Mouse (Mus musculus): ENCODE measurements around the gene Msmb.
A peak's percentile ranks its signal among the peaks of the same experiment; 100 is the strongest.
"Not testable (repeated sequence)": the region's sequence is repeated elsewhere in the genome, so short reads cannot be mapped to it uniquely, and the experiment has no call there.

Msmb gene

GRCm38 (mm10) chr14:32175310-32175709 is 33.5 kb downstream of the Msmb start:
- no peak for DNase-seq (ENCODE audit: low spot score in 2 of 2)

GRCm38 (mm10) chr14:32176590-32176989 is 34.8 kb downstream of the Msmb start:
- not testable (repeated sequence) for DNase-seq (ENCODE audit: low spot score in 2 of 2)

- DNase-seq (ENCODE audit: low spot score in 2 of 2) = no peak
Observed at GRCm38 (mm10) chr14:32179393-32180195, 37.8 kb downstream of the Msmb start.

GRCm38 (mm10) chr14:32180861-32181260 is 39.0 kb downstream of the Msmb start:
- no peak for DNase-seq (ENCODE audit: low spot score in 2 of 2)

GRCm38 (mm10) chr14:32183846-32184245 is 42.0 kb downstream of the Msmb start:
- DNase-seq (ENCODE audit: low spot score in 2 of 2) = no peak

GRCm38 (mm10) chr14:32190627-32191391 is 49.0 kb downstream of the Msmb start:
- DNase-seq (ENCODE audit: low spot score in 2 of 2) = no peak

- DNase-seq (ENCODE audit: low spot score in 2 of 2) = no peak
Observed at GRCm38 (mm10) chr14:32191926-32192325, 50.1 kb downstream of the Msmb start.

GRCm38 (mm10) chr14:32192437-32192836 is 50.6 kb downstream of the Msmb start:
- DNase-seq (ENCODE audit: low spot score in 2 of 2) = peak; percentile 40 to 43

- not testable (repeated sequence) for DNase-seq (ENCODE audit: low spot score in 2 of 2)
Observed at GRCm38 (mm10) chr14:32193557-32193956, 51.7 kb downstream of the Msmb start.

GRCm38 (mm10) chr14:32201354-32201753 is 59.5 kb downstream of the Msmb start:
- no peak for DNase-seq (ENCODE audit: low spot score in 2 of 2)

- DNase-seq (ENCODE audit: low spot score in 2 of 2) = peak; percentile 82 to 85
Observed at GRCm38 (mm10) chr14:32201791-32202451, 60.1 kb downstream of the Msmb start, which contains the start of the genes Timm23 and Parg. Timm23 (minus strand) TSS chr14:32201898. Parg (plus strand) TSS chr14:32201949.
